Mouse (Mus musculus): Measurements from ENCODE around the gene Fbxw11.
"Not testable (repeated sequence)": the region's sequence is repeated elsewhere in the genome, so short reads cannot be mapped to it uniquely, and the experiment has no call there.

Gene Fbxw11

GRCm38 (mm10) chr11:32642249-32642876 lies at the start of gene Fbxw11:
TSS of gene Fbxw11 (plus strand) at chr11:32642724.
- DNase-seq = peak; percentile 98

- no peak for DNase-seq
Measured at GRCm38 (mm10) chr11:32593081-32593480, 49.4 kb upstream of the Fbxw11 start.

- DNase-seq = no peak
Measured at GRCm38 (mm10) chr11:32594122-32594521, 48.4 kb upstream of the Fbxw11 start.

GRCm38 (mm10) chr11:32600371-32600770 lies 42.2 kb upstream of the Fbxw11 start:
- no peak for DNase-seq

GRCm38 (mm10) chr11:32601528-32602323 lies 40.8 kb upstream of the Fbxw11 start:
- peak; percentile 77 for DNase-seq

GRCm38 (mm10) chr11:32604663-32605062 lies 37.9 kb upstream of the Fbxw11 start:
- DNase-seq = no peak

- DNase-seq = peak; percentile 49
Measured at GRCm38 (mm10) chr11:32605131-32605860, 37.2 kb upstream of the Fbxw11 start.

GRCm38 (mm10) chr11:32605907-32606306 lies 36.6 kb upstream of the Fbxw11 start:
- DNase-seq = no peak

- DNase-seq = no peak
Measured at GRCm38 (mm10) chr11:32607319-32607718, 35.2 kb upstream of the Fbxw11 start.

GRCm38 (mm10) chr11:32610616-32611015 lies 31.9 kb upstream of the Fbxw11 start:
- DNase-seq = no peak

GRCm38 (mm10) chr11:32612304-32612703 lies 30.2 kb upstream of the Fbxw11 start:
- no peak for DNase-seq

- DNase-seq = no peak
Measured at GRCm38 (mm10) chr11:32614463-32614862, 28.1 kb upstream of the Fbxw11 start.

GRCm38 (mm10) chr11:32615561-32615960 lies 27.0 kb upstream of the Fbxw11 start:
- DNase-seq = no peak

- DNase-seq = no peak
Measured at GRCm38 (mm10) chr11:32616091-32616490, 26.4 kb upstream of the Fbxw11 start.

GRCm38 (mm10) chr11:32618036-32618435 lies 24.5 kb upstream of the Fbxw11 start:
- DNase-seq = no peak

- DNase-seq = not testable (repeated sequence)
Measured at GRCm38 (mm10) chr11:32618641-32619040, 23.9 kb upstream of the Fbxw11 start.

GRCm38 (mm10) chr11:32619257-32619816 lies 23.2 kb upstream of the Fbxw11 start:
- DNase-seq = no peak

GRCm38 (mm10) chr11:32619866-32620456 lies 22.6 kb upstream of the Fbxw11 start:
- no peak for DNase-seq

GRCm38 (mm10) chr11:32621831-32622478 lies 20.6 kb upstream of the Fbxw11 start:
- DNase-seq = no peak

GRCm38 (mm10) chr11:32622479-32623190 lies 19.9 kb upstream of the Fbxw11 start:
- DNase-seq = no peak

GRCm38 (mm10) chr11:32623236-32623635 lies 19.3 kb upstream of the Fbxw11 start:
- DNase-seq = no peak

GRCm38 (mm10) chr11:32623912-32624311 lies 18.6 kb upstream of the Fbxw11 start:
- DNase-seq = no peak

Measured in retina, postnatal 1 day (tissue).